Mouse (Mus musculus) midbrain, embryonic 16.5 days (tissue): Measurements from ENCODE around the gene Nfix. TPM values are rescaled to one million over a fixed set of nuclear protein-coding genes. Genes with fewer than 3 reads are reported as not detected.

Source experiments
- polyA plus RNA-seq: library from polyadenylated mRNA; unstranded; fragments of >200 nt; fragmentation: Nextera tagmentation; extraction: Ambion mirVana; gene quantifications from 2 replicates; pipeline ENCODE4 v1.2.1, GENCODE M21; 2015

Nfix gene
- polyA plus RNA-seq, 1 experiment from 2014 or later: 55.4 TPM

Other genes starting within 250 kb of the Nfix start
- 13.0 and 16.3 TPM in 2 replicates for gene Ier2, start 137.5 kb downstream of the Nfix start, polyA plus RNA-seq
- gene Trmt1, start 114.0 kb downstream of the Nfix start, polyA plus RNA-seq: 59.0 and 68.1 TPM in 2 replicates
- gene Nacc1, start 112.5 kb downstream of the Nfix start, polyA plus RNA-seq: 13.0 and 14.2 TPM in 2 replicates
- 2.2 and 3.1 TPM in 2 replicates for gene Lyl1, start 98.9 kb downstream of the Nfix start, polyA plus RNA-seq
- 0.80 and 1.1 TPM in 2 replicates for gene G430095P16Rik, start 77.3 kb downstream of the Nfix start, polyA plus RNA-seq
- 11.7 and 12.4 TPM in 2 replicates for gene Dand5, start 22.5 kb upstream of the Nfix start, polyA plus RNA-seq
- gene Gadd45gip1, start 31.2 kb upstream of the Nfix start, polyA plus RNA-seq: 35.0 and 37.4 TPM in 2 replicates
- gene Rad23a, start 40.3 kb upstream of the Nfix start, polyA plus RNA-seq: 80.7 and 85.6 TPM in 2 replicates
- 662 and 691 TPM in 2 replicates for gene Calr, start 46.6 kb upstream of the Nfix start, polyA plus RNA-seq
- gene Farsa, start 56.6 kb upstream of the Nfix start, polyA plus RNA-seq: 108 and 113 TPM in 2 replicates
- 27.7 and 33.2 TPM in 2 replicates for gene Syce2, start 71.8 kb upstream of the Nfix start, polyA plus RNA-seq
- gene Gcdh, start 93.6 kb upstream of the Nfix start, polyA plus RNA-seq: 33.4 and 36.9 TPM in 2 replicates
- gene Klf1, start 101.6 kb upstream of the Nfix start, polyA plus RNA-seq: 0.28 and 0.98 TPM in 2 replicates
- gene Dnase2a, start 108.2 kb upstream of the Nfix start, polyA plus RNA-seq: 5.0 and 6.1 TPM in 2 replicates
- gene Mast1, start 137.0 kb upstream of the Nfix start, polyA plus RNA-seq: 85.7 and 86.1 TPM in 2 replicates
- gene Rtbdn, start 146.6 kb upstream of the Nfix start, polyA plus RNA-seq: 2.8 and 3.3 TPM in 2 replicates
- gene Gm49661, start 169.1 kb upstream of the Nfix start, polyA plus RNA-seq: not detected in 2 replicates
- gene Prdx2, start 169.2 kb upstream of the Nfix start, polyA plus RNA-seq: 1,134 and 1,161 TPM in 2 replicates
- 47.9 and 51.3 TPM in 2 replicates for gene Rnaseh2a, start 169.4 kb upstream of the Nfix start, polyA plus RNA-seq
- 5.3 TPM in 2 replicates for gene Junb, start 178.4 kb upstream of the Nfix start, polyA plus RNA-seq
- 39.3 and 43.8 TPM in 2 replicates for gene Hook2, start 190.3 kb upstream of the Nfix start, polyA plus RNA-seq
- gene Best2, start 214.2 kb upstream of the Nfix start, polyA plus RNA-seq: not detected in 2 replicates
- 148 and 149 TPM in 2 replicates for gene Asna1, start 224.9 kb upstream of the Nfix start, polyA plus RNA-seq
- gene Trir, start 226.5 kb upstream of the Nfix start, polyA plus RNA-seq: 114 and 120 TPM in 2 replicates
- gene Tnpo2, start 236.6 kb upstream of the Nfix start, polyA plus RNA-seq: 65.1 and 73.5 TPM in 2 replicates